Comparison of ENCODE assay signal across 18 mouse cellular contexts in the genomic region with DNA sequence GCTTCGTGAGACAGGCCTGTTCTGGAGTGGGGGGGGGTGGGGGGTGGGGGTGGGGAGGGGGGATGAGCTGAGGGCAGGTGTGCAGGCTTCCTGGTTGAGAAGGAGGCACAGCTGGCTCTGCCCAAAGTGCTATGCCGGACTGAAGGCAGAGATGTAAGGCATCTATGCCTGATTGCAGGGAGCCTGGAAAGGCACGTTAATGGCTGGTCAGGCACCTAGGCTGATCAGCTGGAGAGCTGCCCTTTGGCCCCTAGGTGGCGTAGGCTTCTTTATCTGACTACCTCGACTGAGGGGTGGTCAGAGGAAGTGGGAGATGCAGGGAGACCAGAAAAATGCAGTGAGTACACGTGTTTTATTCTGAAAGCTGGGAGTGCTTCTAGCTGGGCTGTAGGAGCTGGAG. TPM values are rescaled to one million over a fixed set of nuclear protein-coding genes. Genes with fewer than 3 reads are reported as not detected.
DNase-seq lines count a peak whose midpoint lies in the region; ATAC-seq and TF ChIP-seq lines count a peak whose summit lies in the region.
"Had no signal": no experiment of that assay in that cellular context is flagged by ENCODE, and none has a peak within 500 bp of the region (broad histone marks: within the 10 kb centered on the region; RNA-seq: fewer than 3 reads in every experiment).

No protein-coding gene starts in this region.

- H3K27me3 ChIP-seq in cerebellum, adult 2 months (ENCODE audit: control insufficient read depth, insufficient read depth, low read length) = no peaks in the 10 kb centered on the region
- no peaks in the 10 kb centered on the region for H3K27me3 ChIP-seq in liver, embryonic 14.5 days (ENCODE audit: control insufficient read depth, insufficient read depth, low read length)
- H3K27me3 ChIP-seq in liver, embryonic 12.5 days (replicated peaks) = peaks cover 8% of the 10 kb centered on the region; the same call in 1 of the 2 replicates
- no peaks in the 10 kb centered on the region for H3K27me3 ChIP-seq in limb, embryonic 10.5 days (ENCODE audit: low read depth, poor library complexity, severe bottlenecking)
- H3K27me3 ChIP-seq: forebrain, embryonic 15.5 days; limb, embryonic 15.5 days had no signal

- TF ChIP-seq EP300 in liver, embryonic 14.5 days (IDR thresholded peaks at IDR 0.05; ENCODE audit: low read depth) = no peak

- no peaks in the 10 kb centered on the region for H3K36me3 ChIP-seq in liver, embryonic 14.5 days (replicated peaks; ENCODE audit: control insufficient read depth, insufficient read depth, low read depth)
- H3K36me3 ChIP-seq in liver, embryonic 12.5 days = no peaks in the 10 kb centered on the region
- H3K36me3 ChIP-seq in limb, embryonic 10.5 days = no peaks in the 10 kb centered on the region
- H3K36me3 ChIP-seq: forebrain, embryonic 15.5 days; heart, embryonic 15.5 days; limb, embryonic 15.5 days had no signal

- WGBS in cerebellum, adult 2 months = 34% methylated on average over 6 of the region's 6 CpGs
- WGBS in liver, embryonic 14.5 days (ENCODE audit: insufficient replicate concordance) = 15% methylated on average over 6 of the region's 6 CpGs
- WGBS in liver, embryonic 12.5 days (ENCODE audit: insufficient replicate concordance) = 12% methylated on average over 6 of the region's 6 CpGs
- 16% methylated on average over 6 of the region's 6 CpGs for WGBS in limb, embryonic 10.5 days

- peak; percentile 39; the same call in 1 of the 2 replicates for TF ChIP-seq CTCF in cerebellum, adult 2 months (IDR thresholded peaks at IDR 0.05; ENCODE audit: borderline replicate concordance, insufficient read depth, low read depth, low read length)
- TF ChIP-seq CTCF in liver, embryonic 14.5 days (IDR thresholded peaks at IDR 0.05; ENCODE audit: low read depth) = peak; percentile 44

- no peak for TF ChIP-seq POLR2A in cerebellum, adult 2 months (IDR thresholded peaks at IDR 0.05; ENCODE audit: borderline replicate concordance, insufficient read depth, low read length)

- H3K9ac ChIP-seq in liver, embryonic 14.5 days (replicated peaks) = no peak overlapping the region
- H3K9ac ChIP-seq in liver, embryonic 12.5 days = no peak overlapping the region
- H3K9ac ChIP-seq: forebrain, embryonic 15.5 days; heart, embryonic 15.5 days; limb, embryonic 15.5 days had no signal

- H3K4me1 ChIP-seq in cerebellum, adult 2 months (ENCODE audit: control insufficient read depth, insufficient read depth, low read length) = peaks cover 19% of the 10 kb centered on the region
- no peaks in the 10 kb centered on the region for H3K4me1 ChIP-seq in liver, embryonic 14.5 days (replicated peaks; ENCODE audit: control insufficient read depth in 2 of 2, insufficient read depth in 2 of 2, low read length in 1 of 2)
- H3K4me1 ChIP-seq in liver, embryonic 12.5 days = no peaks in the 10 kb centered on the region
- peaks cover 14% of the 10 kb centered on the region for H3K4me1 ChIP-seq in limb, embryonic 10.5 days
- H3K4me1 ChIP-seq: forebrain, embryonic 15.5 days; heart, embryonic 15.5 days had no signal

- no peak overlapping the region for H3K4me3 ChIP-seq in cerebellum, adult 2 months (replicated peaks; ENCODE audit: insufficient read depth, low read depth, low read length)
- H3K4me3 ChIP-seq in liver, embryonic 14.5 days (ENCODE audit: insufficient read depth in 1 of 2, low read depth in 2 of 2, low read length in 2 of 2) = no peak overlapping the region
- no peak overlapping the region for H3K4me3 ChIP-seq in liver, embryonic 12.5 days
- no peak overlapping the region for H3K4me3 ChIP-seq in limb, embryonic 10.5 days
- H3K4me3 ChIP-seq: forebrain, embryonic 15.5 days; heart, embryonic 15.5 days; left cerebral cortex, adult 2 months; limb, embryonic 15.5 days had no signal

- 0 out of 2 replicates have a peak overlapping the region, but pooled peaks have one; percentile 5 for H3K27ac ChIP-seq in cerebellum, adult 2 months (ENCODE audit: insufficient read depth, low read length)
- no peak overlapping the region for H3K27ac ChIP-seq in liver, embryonic 14.5 days
- no peak overlapping the region for H3K27ac ChIP-seq in liver, embryonic 12.5 days
- H3K27ac ChIP-seq in limb, embryonic 10.5 days = no peak overlapping the region
- H3K27ac ChIP-seq: forebrain, embryonic 15.5 days; heart, embryonic 15.5 days; left cerebral cortex, adult 2 months; limb, embryonic 15.5 days had no signal

- DNase-seq in cerebellum, adult 2 months = no peak
- DNase-seq in cerebellum, postnatal 14 days = no peak
- no peak for DNase-seq in liver, embryonic 14.5 days (ENCODE audit: low read depth in 3 of 3, low spot score in 3 of 3)
- peak; percentile 19 for DNase-seq in A20 (ENCODE audit: low read depth, low spot score)
- DNase-seq in limb, embryonic 10.5 days (ENCODE audit: low spot score) = peak; percentile 59
- no peak for DNase-seq in gastrocnemius, postnatal 10 days
- DNase-seq in layer of hippocampus, postnatal 14 days (ENCODE audit: low spot score in 2 of 2) = no peak
- DNase-seq: adrenal gland, postnatal 36 days; cerebellum, adult 11-12 months; gastrocnemius, postnatal 36 days; kidney, postnatal 4 days; lung, postnatal 14 days; right cerebral cortex, postnatal 25 days had no signal

- H3K9me3 ChIP-seq in liver, embryonic 14.5 days (ENCODE audit: control insufficient read depth, low read length) = no peaks in the 10 kb centered on the region
- H3K9me3 ChIP-seq in liver, embryonic 12.5 days (replicated peaks) = no peaks in the 10 kb centered on the region
- H3K9me3 ChIP-seq in limb, embryonic 10.5 days (replicated peaks) = no peaks in the 10 kb centered on the region
- H3K9me3 ChIP-seq: forebrain, embryonic 15.5 days; heart, embryonic 15.5 days; limb, embryonic 15.5 days had no signal

- no peak overlapping the region for H3K4me2 ChIP-seq in liver, embryonic 14.5 days (ENCODE audit: low read depth)
- H3K4me2 ChIP-seq in liver, embryonic 12.5 days = no peak overlapping the region
- H3K4me2 ChIP-seq: forebrain, embryonic 15.5 days; heart, embryonic 15.5 days; limb, embryonic 15.5 days had no signal

- no peak for ATAC-seq in liver, embryonic 14.5 days (ENCODE audit: insufficient read depth)
- no peak for ATAC-seq in liver, embryonic 12.5 days
- ATAC-seq: forebrain, embryonic 15.5 days had no signal

RNA-seq across cellular contexts. Expression of gene Syt2, which starts 34.1 kb away (rescaled TPM):
- 305 and 318 TPM in 2 replicates for polyA plus RNA-seq in cerebellum, adult 2 months (2012; rRNA removed)
- polyA plus RNA-seq in liver, embryonic 14.5 days (2012; rRNA removed) = 0.04 TPM in 2 replicates
- polyA plus RNA-seq in liver, embryonic 14.5 days (2014; fragmentation: Nextera tagmentation; extraction: Ambion mirVana) = 0.08 TPM in 1 of 2 replicates, not detected in the other
- polyA plus RNA-seq in liver, embryonic 12.5 days (2016; fragmentation: Nextera tagmentation; extraction: Ambion mirVana) = 0.06 and 0.32 TPM in 2 replicates
- polyA plus RNA-seq in limb, embryonic 10.5 days (2016; fragmentation: Nextera tagmentation; extraction: Ambion mirVana) = 0.04 and 0.06 TPM in 2 replicates
- under 1 TPM; 0.07 to 0.28 TPM for total RNA-seq in gastrocnemius, postnatal 10 days (2021)
- 10 to 100 TPM; 21.2 to 21.9 TPM for total RNA-seq in layer of hippocampus, postnatal 14 days (2021)
- total RNA-seq: gastrocnemius, postnatal 36 days had no signal

Comparison
In these comparisons a context has a peak if more than half of its experiments do, and no peak if none do; other contexts are left out.
1. DNase-seq: peak in A20 (single experiment) and limb, embryonic 10.5 days (single experiment); none in cerebellum, adult 2 months (0 of 2), cerebellum, postnatal 14 days (0 of 2), liver, embryonic 14.5 days (0 of 3), gastrocnemius, postnatal 10 days (single experiment) and layer of hippocampus, postnatal 14 days (0 of 2).
2. RNA of gene Syt2, which starts 34.1 kb away (polyA plus RNA-seq): 305 to 318 TPM in cerebellum, adult 2 months; 0.06 to 0.32 TPM in liver, embryonic 12.5 days, 0.04 to 0.06 TPM in limb, embryonic 10.5 days and 0.04 to 0.08 TPM in liver, embryonic 14.5 days; every median in the first group is over 100 times any median in the second.